12 mouse cellular contexts compared by ENCODE assay signal in the genomic region with DNA sequence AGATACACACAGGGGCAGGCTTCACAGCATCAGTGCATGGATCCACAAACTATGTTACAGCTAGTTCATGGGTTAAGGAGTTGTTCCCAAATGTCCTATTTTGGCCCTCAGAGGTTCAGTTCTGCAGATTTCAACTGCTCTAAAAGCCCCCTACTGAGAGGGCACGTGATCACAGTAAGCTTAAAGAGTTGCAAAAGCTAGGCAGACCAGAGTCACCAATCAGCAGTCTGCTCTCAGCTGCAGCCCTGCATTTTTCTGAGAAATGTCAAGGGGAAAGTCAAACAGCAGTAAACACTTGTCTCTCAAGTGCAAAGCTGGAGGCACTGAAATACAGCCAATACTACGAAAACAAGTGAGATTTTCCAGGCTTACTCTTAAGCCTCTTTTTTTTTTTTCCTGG. TPM values are rescaled to one million over a fixed set of nuclear protein-coding genes. Genes with fewer than 3 reads are reported as not detected.
DNase-seq lines count a peak whose midpoint lies in the region; ATAC-seq and TF ChIP-seq lines count a peak whose summit lies in the region.
"Had no signal": no experiment of that assay in that cellular context is flagged by ENCODE, and none has a peak within 500 bp of the region (broad histone marks: within the 10 kb centered on the region; RNA-seq: fewer than 3 reads in every experiment).

No protein-coding gene starts in this region.

- H3K27me3 ChIP-seq in liver, embryonic 15.5 days = no peaks in the 10 kb centered on the region
- H3K27me3 ChIP-seq in liver, embryonic 12.5 days (replicated peaks) = no peaks in the 10 kb centered on the region

- peak; percentile 31 for DNase-seq in adipocyte (ENCODE audit: low spot score)
- DNase-seq in kidney, postnatal 25 days = peak; percentile 65 to 74
- DNase-seq in cerebellum, adult 9-11 months = no peak
- no peak for DNase-seq in left cerebral cortex, postnatal 4 days
- DNase-seq: heart, adult 2 months; layer of hippocampus, postnatal 36 days had no signal

- H3K4me2 ChIP-seq in liver, embryonic 15.5 days = no peak overlapping the region
- no peak overlapping the region for H3K4me2 ChIP-seq in liver, embryonic 12.5 days

- peaks cover 71% of the 10 kb centered on the region for H3K36me3 ChIP-seq in liver, embryonic 15.5 days (replicated peaks)
- H3K36me3 ChIP-seq in liver, embryonic 12.5 days = peaks cover 75% of the 10 kb centered on the region

- H3K4me1 ChIP-seq in liver, embryonic 15.5 days (replicated peaks) = peaks cover 53% of the 10 kb centered on the region
- peaks cover 52% of the 10 kb centered on the region for H3K4me1 ChIP-seq in liver, embryonic 12.5 days
- peaks cover 5% of the 10 kb centered on the region for H3K4me1 ChIP-seq in olfactory bulb, adult 2 months (ENCODE audit: control insufficient read depth, insufficient read depth, low read length)

- no peak overlapping the region for H3K4me3 ChIP-seq in liver, embryonic 15.5 days (replicated peaks)
- no peak overlapping the region for H3K4me3 ChIP-seq in liver, embryonic 12.5 days
- no peak overlapping the region for H3K4me3 ChIP-seq in olfactory bulb, adult 2 months (ENCODE audit: insufficient read depth, low read depth, low read length)
- H3K4me3 ChIP-seq: embryonic facial prominence, embryonic 10.5 days; heart, adult 2 months had no signal

- WGBS in liver, embryonic 15.5 days (ENCODE audit: insufficient replicate concordance) = 62% methylated on average over 2 of the region's 2 CpGs
- 81% methylated on average over 2 of the region's 2 CpGs for WGBS in liver, embryonic 12.5 days (ENCODE audit: insufficient replicate concordance)
- WGBS in olfactory bulb, adult 2 months = 45% methylated on average over 2 of the region's 2 CpGs

- no peak overlapping the region for H3K9ac ChIP-seq in liver, embryonic 15.5 days
- H3K9ac ChIP-seq in liver, embryonic 12.5 days = no peak overlapping the region

- TF ChIP-seq POLR2A in olfactory bulb, adult 2 months (IDR thresholded peaks at IDR 0.05; ENCODE audit: insufficient read depth, low read depth, low read length) = no peak

- intact Hi-C loops in left cerebral cortex, postnatal 4 days (cut with DNase I) = no loop called here

- no peaks in the 10 kb centered on the region for H3K9me3 ChIP-seq in liver, embryonic 15.5 days (replicated peaks)
- H3K9me3 ChIP-seq in liver, embryonic 12.5 days (replicated peaks) = no peaks in the 10 kb centered on the region
- H3K9me3 ChIP-seq: embryonic facial prominence, embryonic 10.5 days; G1E had no signal

- no peak for TF ChIP-seq CTCF in olfactory bulb, adult 2 months (IDR thresholded peaks at IDR 0.05; ENCODE audit: insufficient read depth, low read depth, low read length)

- H3K27ac ChIP-seq in liver, embryonic 15.5 days (replicated peaks) = peak overlapping the region; percentile 31; the same call in 1 of the 2 replicates
- H3K27ac ChIP-seq in liver, embryonic 12.5 days = no peak overlapping the region
- peak overlapping the region; percentile 34; the same call in 1 of the 2 replicates for H3K27ac ChIP-seq in olfactory bulb, adult 2 months (ENCODE audit: insufficient read depth, low read depth, low read length)
- H3K27ac ChIP-seq: embryonic facial prominence, embryonic 10.5 days; heart, adult 2 months had no signal

- ATAC-seq in liver, embryonic 15.5 days (ENCODE audit: insufficient read depth) = no peak
- ATAC-seq in liver, embryonic 12.5 days = no peak
- ATAC-seq: forebrain, embryonic 16.5 days had no signal

RNA-seq across cellular contexts. Expression of a gene that starts 3.2 kb away (rescaled TPM):
- 326 and 394 TPM in 2 replicates for polyA plus RNA-seq in liver, embryonic 15.5 days (2015; fragmentation: Nextera tagmentation; extraction: Ambion mirVana)
- polyA plus RNA-seq in liver, embryonic 12.5 days (2016; fragmentation: Nextera tagmentation; extraction: Ambion mirVana) = 565 and 598 TPM in 2 replicates
- 1,898 TPM in 1 of 2 replicates, not detected in the other for polyA plus RNA-seq in olfactory bulb, adult 2 months (2012; ENCODE audit: insufficient read depth, insufficient read length, low replicate concordance, missing spikeins)
- 100 to 1,000 TPM; 738 to 789 TPM for total RNA-seq in left cerebral cortex, postnatal 4 days (2021)

RNA-seq across cellular contexts. Expression of a gene that starts 10.3 kb away (rescaled TPM):
- 250 and 334 TPM in 2 replicates for polyA plus RNA-seq in liver, embryonic 15.5 days (2015; fragmentation: Nextera tagmentation; extraction: Ambion mirVana)
- polyA plus RNA-seq in liver, embryonic 12.5 days (2016; fragmentation: Nextera tagmentation; extraction: Ambion mirVana) = 254 and 292 TPM in 2 replicates
- polyA plus RNA-seq in olfactory bulb, adult 2 months (2012; ENCODE audit: insufficient read depth, insufficient read length, low replicate concordance, missing spikeins) = 146 TPM in 1 of 2 replicates, not detected in the other
- total RNA-seq in left cerebral cortex, postnatal 4 days (2021) = 100 to 1,000 TPM; 177 to 189 TPM

Comparison
In these comparisons a context has a peak if more than half of its experiments do, and no peak if none do; other contexts are left out.
1. DNase-seq: peak in adipocyte (single experiment) and kidney, postnatal 25 days (2 of 2); none in cerebellum, adult 9-11 months (single experiment) and left cerebral cortex, postnatal 4 days (single experiment).